Mouse (Mus musculus): ENCODE results near the gene Kif2c. TPM values are rescaled to one million over a fixed set of nuclear protein-coding genes. Genes with fewer than 3 reads are reported as not detected.

The Kif2c gene
- total RNA-seq, 2 experiments from 2014 or later, result 29.6 to 34.2 TPM

GRCm38 (mm10) chr4:117140613-117141012 lies 41.8 kb downstream of the Kif2c start:
- ATAC-seq (replicated peaks; ENCODE audit: low FRiP score, low TSS enrichment, poor library complexity, severe bottlenecking), result no peak

- ATAC-seq (replicated peaks; ENCODE audit: low FRiP score, low TSS enrichment, poor library complexity, severe bottlenecking), result 0 out of 2 replicates have a peak, but pooled peaks have one; percentile 41
Observed at GRCm38 (mm10) chr4:117139217-117139612, 43.2 kb downstream of the Kif2c start.

- ATAC-seq (replicated peaks; ENCODE audit: low FRiP score, low TSS enrichment, poor library complexity, severe bottlenecking), result no peak
Observed at GRCm38 (mm10) chr4:117138295-117139216, 43.9 kb downstream of the Kif2c start.

- ATAC-seq (replicated peaks; ENCODE audit: low FRiP score, low TSS enrichment, poor library complexity, severe bottlenecking), result no peak
Observed at GRCm38 (mm10) chr4:117136034-117136433, 46.4 kb downstream of the Kif2c start.

- ATAC-seq (replicated peaks; ENCODE audit: low FRiP score, low TSS enrichment, poor library complexity, severe bottlenecking), result no peak
Observed at GRCm38 (mm10) chr4:117134601-117134995, 47.8 kb downstream of the Kif2c start.

GRCm38 (mm10) chr4:117133817-117134600 lies 48.4 kb downstream of the Kif2c start, which contains the start of gene Plk3:
Gene Plk3, minus strand, starts transcription at chr4:117133963.
- peak; percentile 93 for ATAC-seq (replicated peaks; ENCODE audit: low FRiP score, low TSS enrichment, poor library complexity, severe bottlenecking)

- no peak for ATAC-seq (replicated peaks; ENCODE audit: low FRiP score, low TSS enrichment, poor library complexity, severe bottlenecking)
Observed at GRCm38 (mm10) chr4:117133366-117133796, 49.1 kb downstream of the Kif2c start.

GRCm38 (mm10) chr4:117132794-117133143 lies 49.7 kb downstream of the Kif2c start:
- no peak for ATAC-seq (replicated peaks; ENCODE audit: low FRiP score, low TSS enrichment, poor library complexity, severe bottlenecking)

GRCm38 (mm10) chr4:117131890-117132793 lies 50.3 kb downstream of the Kif2c start:
- no peak for ATAC-seq (replicated peaks; ENCODE audit: low FRiP score, low TSS enrichment, poor library complexity, severe bottlenecking)

- ATAC-seq (replicated peaks; ENCODE audit: low FRiP score, low TSS enrichment, poor library complexity, severe bottlenecking), result no peak
Observed at GRCm38 (mm10) chr4:117131198-117131597, 51.2 kb downstream of the Kif2c start.

- ATAC-seq (replicated peaks; ENCODE audit: low FRiP score, low TSS enrichment, poor library complexity, severe bottlenecking), result no peak
Observed at GRCm38 (mm10) chr4:117130790-117131189, 51.6 kb downstream of the Kif2c start.

- ATAC-seq (replicated peaks; ENCODE audit: low FRiP score, low TSS enrichment, poor library complexity, severe bottlenecking), result no peak
Observed at GRCm38 (mm10) chr4:117127991-117128686, 54.3 kb downstream of the Kif2c start.

GRCm38 (mm10) chr4:117126675-117127290 lies 55.7 kb downstream of the Kif2c start, which contains the start of gene Tctex1d4:
Gene Tctex1d4, plus strand, starts transcription at chr4:117126794.
- no peak for ATAC-seq (replicated peaks; ENCODE audit: low FRiP score, low TSS enrichment, poor library complexity, severe bottlenecking)

GRCm38 (mm10) chr4:117125910-117126674 lies 56.3 kb downstream of the Kif2c start:
- ATAC-seq (replicated peaks; ENCODE audit: low FRiP score, low TSS enrichment, poor library complexity, severe bottlenecking), result no peak

- ATAC-seq (replicated peaks; ENCODE audit: low FRiP score, low TSS enrichment, poor library complexity, severe bottlenecking), result no peak
Observed at GRCm38 (mm10) chr4:117125348-117125909, 57.0 kb downstream of the Kif2c start, which contains the start of gene Btbd19. Gene Btbd19, minus strand, starts transcription at chr4:117125725.

GRCm38 (mm10) chr4:117124518-117125347 lies 57.7 kb downstream of the Kif2c start:
- peak; percentile 17; the same call in 1 of the 2 replicates for ATAC-seq (replicated peaks; ENCODE audit: low FRiP score, low TSS enrichment, poor library complexity, severe bottlenecking)
